Mouse (Mus musculus): ENCODE measurements at regions not wholly inside any gene's neighbourhood (a gene's known extent, or its start where the extent isn't known, plus 50 kb on each side); places are given as distances from the start of the nearest gene placed in this dataset.

GRCm38 (mm10) chr8:41648276-41648675 is 231.4 kb upstream of the Frg1 start:
- Histone ChIP-seq H3K27ac (ENCODE audit: low read depth) (no peak overlapping the region), H3K4me2 (ENCODE audit: low read depth, low read length) (no peak overlapping the region), H3K4me1 (ENCODE audit: control insufficient read depth, insufficient read depth) (no peaks in the 10 kb centered on the region), H3K4me3 (ENCODE audit: low read depth, low read length) (no peak overlapping the region), H3K9ac (replicated peaks; ENCODE audit: low read depth, low read length) (no peak overlapping the region), H3K36me3 (replicated peaks; ENCODE audit: control insufficient read depth, insufficient read depth, low read length) (no peaks in the 10 kb centered on the region), H3K27me3 (ENCODE audit: control insufficient read depth, insufficient read depth, low read length) (no peaks in the 10 kb centered on the region), H3K9me3 (replicated peaks; ENCODE audit: control insufficient read depth, low read length) (no peaks in the 10 kb centered on the region)
- 83% methylated on average over 1 of the region's 1 CpGs for WGBS
- TF ChIP-seq EP300 (IDR thresholded peaks at IDR 0.05; ENCODE audit: low read depth) (no peak), CTCF (IDR thresholded peaks at IDR 0.05; ENCODE audit: low read depth) (no peak)
- ATAC-seq (ENCODE audit: insufficient read depth, low read depth) = no peak
- no peak for DNase-seq (ENCODE audit: low spot score)

GRCm38 (mm10) chr8:41644626-41645025 is 227.8 kb upstream of the Frg1 start:
- H3K4me3 ChIP-seq (ENCODE audit: low read depth, low read length) = no peak overlapping the region
- TF ChIP-seq EP300 (IDR thresholded peaks at IDR 0.05; ENCODE audit: low read depth) = no peak
- no peak for TF ChIP-seq CTCF (IDR thresholded peaks at IDR 0.05; ENCODE audit: low read depth)
- WGBS = 76% methylated on average over 5 of the region's 5 CpGs
- H3K27ac ChIP-seq (ENCODE audit: low read depth) = no peak overlapping the region
- H3K36me3 ChIP-seq (replicated peaks; ENCODE audit: control insufficient read depth, insufficient read depth, low read length) = no peaks in the 10 kb centered on the region
- DNase-seq (ENCODE audit: low spot score) = no peak
- no peak overlapping the region for H3K9ac ChIP-seq (replicated peaks; ENCODE audit: low read depth, low read length)
- no peaks in the 10 kb centered on the region for H3K27me3 ChIP-seq (ENCODE audit: control insufficient read depth, insufficient read depth, low read length)
- no peak overlapping the region for H3K4me2 ChIP-seq (ENCODE audit: low read depth, low read length)
- no peaks in the 10 kb centered on the region for H3K9me3 ChIP-seq (replicated peaks; ENCODE audit: control insufficient read depth, low read length)
- ATAC-seq (ENCODE audit: insufficient read depth, low read depth) = no peak
- H3K4me1 ChIP-seq (ENCODE audit: control insufficient read depth, insufficient read depth) = no peaks in the 10 kb centered on the region

- H3K27ac ChIP-seq (ENCODE audit: low read depth) = no peak overlapping the region
- no peak for DNase-seq (ENCODE audit: low spot score)
- no peaks in the 10 kb centered on the region for H3K27me3 ChIP-seq (ENCODE audit: control insufficient read depth, insufficient read depth, low read length)
- H3K4me2 ChIP-seq (ENCODE audit: low read depth, low read length) = no peak overlapping the region
- no peak overlapping the region for H3K4me3 ChIP-seq (ENCODE audit: low read depth, low read length)
- no peak for ATAC-seq (ENCODE audit: insufficient read depth, low read depth)
- H3K9me3 ChIP-seq (replicated peaks; ENCODE audit: control insufficient read depth, low read length) = no peaks in the 10 kb centered on the region
- no peaks in the 10 kb centered on the region for H3K36me3 ChIP-seq (replicated peaks; ENCODE audit: control insufficient read depth, insufficient read depth, low read length)
- TF ChIP-seq EP300 (IDR thresholded peaks at IDR 0.05; ENCODE audit: low read depth) (no peak), CTCF (IDR thresholded peaks at IDR 0.05; ENCODE audit: low read depth) (no peak)
- no peak overlapping the region for H3K9ac ChIP-seq (replicated peaks; ENCODE audit: low read depth, low read length)
- WGBS = 80% methylated on average over 4 of the region's 4 CpGs
- H3K4me1 ChIP-seq (ENCODE audit: control insufficient read depth, insufficient read depth) = no peaks in the 10 kb centered on the region
These were observed 207.0 kb upstream of the Frg1 start for GRCm38 (mm10) chr8:41623841-41624240.

- DNase-seq (ENCODE audit: low spot score) (no peak), ATAC-seq (ENCODE audit: insufficient read depth, low read depth) (no peak)
- TF ChIP-seq CTCF (IDR thresholded peaks at IDR 0.05; ENCODE audit: low read depth) (no peak), EP300 (IDR thresholded peaks at IDR 0.05; ENCODE audit: low read depth) (no peak)
- WGBS = 58% methylated on average over 1 of the region's 1 CpGs
- H3K9me3 ChIP-seq (replicated peaks; ENCODE audit: control insufficient read depth, low read length) = no peaks in the 10 kb centered on the region
- H3K36me3 ChIP-seq (replicated peaks; ENCODE audit: control insufficient read depth, insufficient read depth, low read length) = no peaks in the 10 kb centered on the region
- no peak overlapping the region for H3K4me3 ChIP-seq (ENCODE audit: low read depth, low read length)
- H3K4me1 ChIP-seq (ENCODE audit: control insufficient read depth, insufficient read depth) = no peaks in the 10 kb centered on the region
- H3K9ac ChIP-seq (replicated peaks; ENCODE audit: low read depth, low read length) = no peak overlapping the region
- H3K27ac ChIP-seq (ENCODE audit: low read depth) = no peak overlapping the region
- no peaks in the 10 kb centered on the region for H3K27me3 ChIP-seq (ENCODE audit: control insufficient read depth, insufficient read depth, low read length)
- H3K4me2 ChIP-seq (ENCODE audit: low read depth, low read length) = no peak overlapping the region
These were observed 183.4 kb upstream of the Frg1 start for GRCm38 (mm10) chr8:41600255-41600654.

GRCm38 (mm10) chr8:41594446-41594845 is 177.6 kb upstream of the Frg1 start:
- Histone ChIP-seq H3K4me2 (ENCODE audit: low read depth, low read length) (no peak overlapping the region), H3K27me3 (ENCODE audit: control insufficient read depth, insufficient read depth, low read length) (no peaks in the 10 kb centered on the region), H3K4me3 (ENCODE audit: low read depth, low read length) (no peak overlapping the region), H3K9me3 (replicated peaks; ENCODE audit: control insufficient read depth, low read length) (no peaks in the 10 kb centered on the region), H3K27ac (ENCODE audit: low read depth) (no peak overlapping the region), H3K36me3 (replicated peaks; ENCODE audit: control insufficient read depth, insufficient read depth, low read length) (no peaks in the 10 kb centered on the region), H3K4me1 (ENCODE audit: control insufficient read depth, insufficient read depth) (no peaks in the 10 kb centered on the region), H3K9ac (replicated peaks; ENCODE audit: low read depth, low read length) (no peak overlapping the region)
- DNase-seq (ENCODE audit: low spot score) (no peak), ATAC-seq (ENCODE audit: insufficient read depth, low read depth) (no peak)
- WGBS = 67% methylated on average over 5 of the region's 5 CpGs
- no peak for TF ChIP-seq EP300 (IDR thresholded peaks at IDR 0.05; ENCODE audit: low read depth)
- TF ChIP-seq CTCF (IDR thresholded peaks at IDR 0.05; ENCODE audit: low read depth) = no peak

GRCm38 (mm10) chr8:41593666-41594042 is 176.8 kb upstream of the Frg1 start:
- Histone ChIP-seq H3K9me3 (replicated peaks; ENCODE audit: control insufficient read depth, low read length) (no peaks in the 10 kb centered on the region), H3K36me3 (replicated peaks; ENCODE audit: control insufficient read depth, insufficient read depth, low read length) (no peaks in the 10 kb centered on the region), H3K4me1 (ENCODE audit: control insufficient read depth, insufficient read depth) (no peaks in the 10 kb centered on the region), H3K4me2 (ENCODE audit: low read depth, low read length) (no peak overlapping the region), H3K4me3 (ENCODE audit: low read depth, low read length) (no peak overlapping the region), H3K27me3 (ENCODE audit: control insufficient read depth, insufficient read depth, low read length) (no peaks in the 10 kb centered on the region), H3K9ac (replicated peaks; ENCODE audit: low read depth, low read length) (no peak overlapping the region), H3K27ac (ENCODE audit: low read depth) (no peak overlapping the region)
- no peak for TF ChIP-seq CTCF (IDR thresholded peaks at IDR 0.05; ENCODE audit: low read depth)
- no peak for ATAC-seq (ENCODE audit: insufficient read depth, low read depth)
- 50% methylated on average over 2 of the region's 2 CpGs for WGBS
- no peak for DNase-seq (ENCODE audit: low spot score)

Measured in heart, postnatal 0 days (tissue).